Mouse (Mus musculus) G1E (cell line): ENCODE measurements at regions not wholly inside any gene's neighbourhood (a gene's known extent, or its start where the extent isn't known, plus 50 kb on each side); places are given as distances from the start of the nearest gene placed in this dataset.

Source experiments
- CTCF ChIP-seq: IDR thresholded peaks from 2 replicates; pipeline ENCODE4 v1.5.1; 2012; ENCODE audit warnings: low read depth, low read length, inconsistent platforms, mixed read lengths
- GATA1 ChIP-seq: IDR thresholded peaks from 2 replicates; pipeline ENCODE4 v1.6.1; 2012; ENCODE audit warnings: borderline replicate concordance, low read length, inconsistent platforms, mixed read lengths
- GATA2 ChIP-seq: IDR thresholded peaks from 2 replicates; pipeline ENCODE4 v1.6.1; 2012; ENCODE audit warnings: low read depth, low read length, inconsistent platforms, borderline replicate concordance
- POLR2AphosphoS5 ChIP-seq: IDR thresholded peaks from 2 replicates; pipeline ENCODE4 v1.6.1; 2012; ENCODE audit warnings: low read depth, low read length, inconsistent platforms; ENCODE audit not compliant: insufficient replicate concordance
- TAL1 ChIP-seq: conservative IDR thresholded peaks from 2 replicates; pipeline ENCODE4 v1.6.1; 2012; ENCODE audit warnings: low read depth, low read length, inconsistent platforms, mixed read lengths

- TF ChIP-seq CTCF, result no peak
- no peak for TF ChIP-seq TAL1
- TF ChIP-seq GATA1, result no peak
- no peak for TF ChIP-seq POLR2AphosphoS5
- no peak for TF ChIP-seq GATA2
Observed at GRCm38 (mm10) chr11:12545771-12546170, 81.0 kb upstream of the Cobl start.
